Mouse (Mus musculus) cerebellum, adult 8-10 months (tissue): ENCODE data around the gene Serf2.

Experiments used
- DNase-seq: peaks from one replicate; pipeline ENCODE4 v3.0.0; 2022

Gene Serf2

GRCm38 (mm10) chr2:121507173-121507950, 58.4 kb downstream of the Serf2 start:
- DNase-seq: no peak
